Mouse (Mus musculus) limb, embryonic 11.5 days (tissue): Measurements from ENCODE around the gene Lyzl4. TPM values are rescaled to one million over a fixed set of nuclear protein-coding genes. Genes with fewer than 3 reads are reported as not detected.
A peak's percentile ranks its signal among the peaks of the same experiment; 100 is the strongest.
"Not testable (repeated sequence)": the region's sequence is repeated elsewhere in the genome, so short reads cannot be mapped to it uniquely, and the experiment has no call there.

Source experiments
- ATAC-seq: fragments of 200-750 bp; cut with Nextera tagmentation; 2 replicates; pipeline ENCODE4 v1.8.0; 2017; ENCODE audit warnings: low read depth; ENCODE audit not compliant: insufficient number of reproducible peaks, low FRiP score, low TSS enrichment
- DNase-seq: peaks from one replicate; pipeline ENCODE4 v3.0.0-alpha.2; 2015; ENCODE audit warnings: low spot score
- H3K27ac ChIP-seq: fragments of 300-500 bp; sonication (generic); replicated peaks from 2 replicates; pipeline ENCODE4 v1.5.1; 2014; ENCODE audit warnings: low read depth, mild to moderate bottlenecking, low read length
- H3K27me3 ChIP-seq: fragments of 300-500 bp; sonication (generic); 2 replicates; pipeline ENCODE4 v1.6.1; 2014; ENCODE audit warnings: mild to moderate bottlenecking, low read length, mixed read lengths; ENCODE audit not compliant: control insufficient read depth, insufficient read depth
- H3K36me3 ChIP-seq: fragments of 300-500 bp; sonication (generic); 2 replicates; pipeline ENCODE4 v1.6.1; 2014; ENCODE audit warnings: mild to moderate bottlenecking, low read length, moderate library complexity, mixed read lengths; ENCODE audit not compliant: control insufficient read depth, insufficient read depth
- H3K4me1 ChIP-seq: fragments of 300-500 bp; sonication (generic); 2 replicates; pipeline ENCODE4 v1.6.1; 2014; ENCODE audit warnings: low read length, mixed read lengths; ENCODE audit not compliant: control insufficient read depth, insufficient read depth
- H3K4me2 ChIP-seq: fragments of 300-500 bp; sonication (generic); 2 replicates; pipeline ENCODE4 v1.6.1; 2014; ENCODE audit warnings: low read depth, mild to moderate bottlenecking, moderate library complexity; ENCODE audit not compliant: severe bottlenecking
- H3K4me3 ChIP-seq: fragments of 300-500 bp; sonication (generic); 2 replicates; pipeline ENCODE4 v1.5.1; 2014; ENCODE audit warnings: low read depth, low read length
- H3K9ac ChIP-seq: fragments of 300-500 bp; sonication (generic); 2 replicates; pipeline ENCODE4 v1.6.1; 2014; ENCODE audit warnings: mild to moderate bottlenecking, low read length
- H3K9me3 ChIP-seq: fragments of 300-500 bp; sonication (generic); 2 replicates; pipeline ENCODE4 v1.6.1; 2016; ENCODE audit warnings: low read length; ENCODE audit not compliant: control insufficient read depth
- WGBS: fragments of 180-500 bp; shearing (Covaris S2); extraction: QIAGEN DNeasy Blood & Tissue Kit; methylation state at CpG from one replicate; pipeline ENCODE4 v1.1.7; 2014; 5-methylcytosine and 5-hydroxymethylcytosine counted together
- polyA plus RNA-seq: library from polyadenylated mRNA; unstranded; fragments of >200 nt; fragmentation: Nextera tagmentation; extraction: Ambion mirVana; gene quantifications from 2 replicates; pipeline ENCODE4 v1.2.1, GENCODE M21; 2014

Gene Lyzl4
- polyA plus RNA-seq, 1 experiment from 2014 or later = not detected

- Histone ChIP-seq H3K4me2 (no peak overlapping the region), H3K27me3 (no peaks in the 10 kb centered on the region), H3K9ac (no peak overlapping the region), H3K27ac (no peak overlapping the region), H3K36me3 (no peaks in the 10 kb centered on the region), H3K4me3 (no peak overlapping the region), H3K9me3 (no peaks in the 10 kb centered on the region), H3K4me1 (peaks cover 3% of the 10 kb centered on the region; the same call in 1 of the 2 replicates)
- ATAC-seq = no peak
- DNase-seq = peak; percentile 88
- 63% methylated on average over 12 of the region's 12 CpGs for WGBS
These were observed 36.2 kb downstream of the Lyzl4 start for GRCm38 (mm10) chr9:121605414-121606278.

- H3K27me3 ChIP-seq = no peaks in the 10 kb centered on the region
- no peaks in the 10 kb centered on the region for H3K36me3 ChIP-seq
- H3K4me3 ChIP-seq = no peak overlapping the region
- ATAC-seq (no peak), DNase-seq (no peak)
- peaks cover 3% of the 10 kb centered on the region; the same call in 1 of the 2 replicates for H3K4me1 ChIP-seq
- no peaks in the 10 kb centered on the region for H3K9me3 ChIP-seq
- no peak overlapping the region for H3K9ac ChIP-seq
- H3K27ac ChIP-seq = no peak overlapping the region
- WGBS = 81% methylated on average over 2 of the region's 2 CpGs
- H3K4me2 ChIP-seq = no peak overlapping the region
These were observed 39.5 kb downstream of the Lyzl4 start for GRCm38 (mm10) chr9:121602381-121602780.

DNA sequence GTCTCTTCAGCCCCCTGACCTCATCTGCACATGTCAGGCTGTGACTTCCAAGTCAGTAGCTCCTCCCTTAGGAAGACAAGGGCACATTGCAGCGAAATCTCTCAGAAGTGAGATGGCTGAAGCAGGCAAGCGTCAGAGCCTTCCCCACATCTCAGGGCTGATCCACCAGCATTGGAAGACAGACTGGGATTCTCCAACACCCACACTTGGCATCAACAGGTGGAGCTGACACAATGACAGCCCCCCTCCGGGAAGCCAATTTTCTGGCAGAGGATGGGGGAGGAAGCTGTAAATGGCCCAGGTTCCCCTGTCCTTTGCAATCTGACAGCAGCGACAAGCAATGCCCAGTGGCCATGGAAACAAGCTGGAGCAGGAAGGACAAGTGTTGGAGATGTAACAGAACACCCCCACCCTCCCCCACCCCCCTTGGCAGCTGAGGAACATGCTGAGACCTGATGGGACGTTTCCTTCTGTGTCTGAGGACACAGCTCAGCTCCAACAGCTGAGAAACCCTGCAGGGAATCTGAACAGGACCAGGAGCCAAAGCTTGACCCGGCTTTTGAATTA, 41.0 kb downstream of the Lyzl4 start:
- peaks cover 3% of the 10 kb centered on the region; the same call in 1 of the 2 replicates for H3K4me1 ChIP-seq
- H3K4me3 ChIP-seq = no peak overlapping the region
- WGBS = 29% methylated on average over 6 of the region's 6 CpGs
- no peaks in the 10 kb centered on the region for H3K27me3 ChIP-seq
- DNase-seq = peak; percentile 29
- H3K9me3 ChIP-seq = no peaks in the 10 kb centered on the region
- H3K9ac ChIP-seq = no peak overlapping the region
- no peak overlapping the region for H3K4me2 ChIP-seq
- no peaks in the 10 kb centered on the region for H3K36me3 ChIP-seq
- H3K27ac ChIP-seq = no peak overlapping the region
- no peak for ATAC-seq

DNA sequence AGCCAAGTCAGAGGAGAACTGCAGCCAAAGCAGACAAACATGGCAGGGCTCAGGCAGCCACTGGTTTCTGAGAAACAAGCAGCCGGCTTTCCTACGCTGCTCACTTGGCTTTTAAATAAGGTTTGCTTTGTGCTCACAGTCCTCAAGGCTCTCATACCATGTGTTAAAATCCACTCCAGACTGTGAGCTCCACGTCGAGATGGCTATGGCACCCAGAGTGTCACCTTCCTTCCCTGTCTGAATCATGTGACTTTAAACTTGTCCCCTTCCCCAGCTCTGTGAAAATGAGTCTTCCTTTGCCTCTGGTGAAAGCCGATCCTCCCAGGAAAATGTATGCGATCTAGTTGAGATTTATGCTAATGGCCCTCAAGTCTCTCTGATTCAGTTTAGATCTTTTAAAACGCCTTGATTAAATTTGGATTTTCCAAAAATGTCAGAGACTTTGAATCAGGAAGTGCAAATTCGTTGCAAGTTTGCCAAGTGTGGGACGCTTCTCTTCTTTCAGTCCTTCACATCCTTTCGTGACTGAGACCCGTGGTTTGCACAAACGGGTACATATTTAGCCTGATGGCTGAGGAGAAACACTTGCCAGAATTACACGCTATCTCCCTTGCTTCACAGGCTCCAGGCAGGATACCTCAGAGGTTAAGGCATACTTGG, 41.6 kb downstream of the Lyzl4 start:
- Histone ChIP-seq H3K4me3 (no peak overlapping the region), H3K9me3 (no peaks in the 10 kb centered on the region), H3K27me3 (no peaks in the 10 kb centered on the region), H3K36me3 (no peaks in the 10 kb centered on the region), H3K4me2 (no peak overlapping the region), H3K9ac (no peak overlapping the region), H3K4me1 (peaks cover 3% of the 10 kb centered on the region; the same call in 1 of the 2 replicates), H3K27ac (no peak overlapping the region)
- ATAC-seq = no peak
- no peak for DNase-seq
- 58% methylated on average over 13 of the region's 13 CpGs for WGBS

- no peak for ATAC-seq
- H3K27me3 ChIP-seq = no peaks in the 10 kb centered on the region
These were observed 42.3 kb downstream of the Lyzl4 start for GRCm38 (mm10) chr9:121599551-121599950.

GRCm38 (mm10) chr9:121598106-121598505, 43.8 kb downstream of the Lyzl4 start:
- 87% methylated on average over 2 of the region's 2 CpGs for WGBS
- Histone ChIP-seq H3K4me2 (no peak overlapping the region), H3K4me3 (no peak overlapping the region), H3K27ac (no peak overlapping the region), H3K27me3 (no peaks in the 10 kb centered on the region), H3K4me1 (peaks cover 3% of the 10 kb centered on the region; the same call in 1 of the 2 replicates), H3K9me3 (no peaks in the 10 kb centered on the region), H3K9ac (no peak overlapping the region), H3K36me3 (no peaks in the 10 kb centered on the region)
- DNase-seq (no peak), ATAC-seq (no peak)

More at GRCm38 (mm10) chr9:121599551-121599950, 42.3 kb downstream of the Lyzl4 start:
- H3K4me2 ChIP-seq = no peak overlapping the region
- H3K9ac ChIP-seq = no peak overlapping the region
- no peaks in the 10 kb centered on the region for H3K9me3 ChIP-seq
- WGBS = 81% methylated on average over 6 of the region's 6 CpGs
- peaks cover 3% of the 10 kb centered on the region; the same call in 1 of the 2 replicates for H3K4me1 ChIP-seq
- H3K4me3 ChIP-seq = no peak overlapping the region
- no peak overlapping the region for H3K27ac ChIP-seq
- H3K36me3 ChIP-seq = no peaks in the 10 kb centered on the region
- no peak for DNase-seq

DNA sequence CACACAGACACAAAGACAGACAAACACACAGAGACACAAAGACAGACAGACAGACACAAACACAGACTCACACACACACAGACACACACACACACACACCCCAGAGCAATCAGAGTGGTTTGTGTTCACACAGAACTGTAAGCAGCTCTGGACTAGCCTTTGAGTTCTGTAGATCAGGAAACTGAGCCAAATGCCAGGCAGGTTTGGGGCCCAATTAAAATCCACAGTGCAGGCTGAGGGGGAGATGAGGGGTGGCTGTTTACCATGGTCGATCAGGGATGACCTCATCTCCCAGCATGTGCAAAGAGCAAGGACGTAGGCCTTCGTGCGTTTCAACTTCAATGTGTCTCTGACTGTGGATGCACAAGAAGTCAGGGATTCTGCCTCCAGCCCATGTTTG, 47.1 kb downstream of the Lyzl4 start:
- H3K4me3 ChIP-seq = no peak overlapping the region
- no peak overlapping the region for H3K4me2 ChIP-seq
- H3K4me1 ChIP-seq = no peaks in the 10 kb centered on the region
- no peak overlapping the region for H3K27ac ChIP-seq
- H3K9me3 ChIP-seq = no peaks in the 10 kb centered on the region
- no peak overlapping the region for H3K9ac ChIP-seq
- 72% methylated on average over 4 of the region's 4 CpGs for WGBS
- DNase-seq = no peak
- no peaks in the 10 kb centered on the region for H3K36me3 ChIP-seq
- no peak for ATAC-seq
- no peaks in the 10 kb centered on the region for H3K27me3 ChIP-seq

- H3K9ac ChIP-seq, H3K27me3 ChIP-seq, H3K27ac ChIP-seq, H3K9me3 ChIP-seq, H3K4me2 ChIP-seq, H3K4me3 ChIP-seq, DNase-seq, H3K4me1 ChIP-seq, H3K36me3 ChIP-seq, ATAC-seq: not testable (repeated sequence)
- 68% methylated on average over 3 of the region's 3 CpGs for WGBS
These were observed 48.1 kb downstream of the Lyzl4 start for GRCm38 (mm10) chr9:121593768-121594167.
